In genomic region chr6:121067426-121068086, GRCm38 (mm10) we compare ENCODE assay signal across 12 mouse cellular contexts.
DNase-seq lines count a peak whose midpoint lies in the region; ATAC-seq and TF ChIP-seq lines count a peak whose summit lies in the region.
"Had no signal": no experiment of that assay in that cellular context is flagged by ENCODE, and none has a peak within 500 bp of the region (broad histone marks: within the 10 kb centered on the region; RNA-seq: fewer than 3 reads in every experiment).

No protein-coding gene starts in this region.

- no peak for TF ChIP-seq EP300 in heart, postnatal 0 days (IDR thresholded peaks at IDR 0.05; ENCODE audit: low read depth)

- H3K4me1 ChIP-seq in heart, postnatal 0 days (ENCODE audit: control insufficient read depth, insufficient read depth): peaks cover 81% of the 10 kb centered on the region

- no peaks in the 10 kb centered on the region for H3K9me3 ChIP-seq in heart, postnatal 0 days (replicated peaks; ENCODE audit: control insufficient read depth, low read length)
- H3K9me3 ChIP-seq: embryonic facial prominence, embryonic 12.5 days; limb, embryonic 15.5 days had no signal

- no peaks in the 10 kb centered on the region for H3K36me3 ChIP-seq in heart, postnatal 0 days (replicated peaks; ENCODE audit: control insufficient read depth, insufficient read depth, low read length)
- H3K36me3 ChIP-seq: embryonic facial prominence, embryonic 12.5 days; limb, embryonic 15.5 days had no signal

- ATAC-seq in heart, postnatal 0 days (ENCODE audit: insufficient read depth, low read depth): no peak; the same call in 1 of the 2 replicates

- H3K4me3 ChIP-seq in heart, postnatal 0 days (ENCODE audit: low read depth, low read length): no peak overlapping the region
- H3K4me3 ChIP-seq: embryonic facial prominence, embryonic 12.5 days; limb, embryonic 15.5 days had no signal

- DNase-seq in cerebellum, adult 9-10 months: peak; percentile 57
- DNase-seq in cerebellum, adult 8-10 months: no peak
- DNase-seq in R1 (ENCODE audit: low read depth, low spot score): peak; percentile 39
- DNase-seq in heart, postnatal 0 days (ENCODE audit: low spot score): peak; percentile 56
- peak; percentile 74 to 92 for DNase-seq in kidney, postnatal 25 days
- no peak for DNase-seq in layer of hippocampus, postnatal 36 days
- no peak for DNase-seq in frontal cortex, postnatal 36 days (ENCODE audit: low spot score in 2 of 2)
- no peak for DNase-seq in embryo, embryonic 10 days (ENCODE audit: low spot score)
- DNase-seq: gastrocnemius, postnatal 14 days; lung, postnatal 4 days had no signal

- no peak overlapping the region for H3K4me2 ChIP-seq in heart, postnatal 0 days (ENCODE audit: low read depth, low read length)
- H3K4me2 ChIP-seq: embryonic facial prominence, embryonic 12.5 days; limb, embryonic 15.5 days had no signal

- 19% methylated on average over 11 of the region's 11 CpGs for WGBS in heart, postnatal 0 days

- H3K9ac ChIP-seq in heart, postnatal 0 days (replicated peaks; ENCODE audit: low read depth, low read length): no peak overlapping the region
- H3K9ac ChIP-seq: embryonic facial prominence, embryonic 12.5 days; limb, embryonic 15.5 days had no signal

- H3K27me3 ChIP-seq in heart, postnatal 0 days (ENCODE audit: control insufficient read depth, insufficient read depth, low read length): no peaks in the 10 kb centered on the region
- H3K27me3 ChIP-seq: embryonic facial prominence, embryonic 12.5 days; limb, embryonic 15.5 days had no signal

- peak overlapping the region; percentile 81 for H3K27ac ChIP-seq in heart, postnatal 0 days (ENCODE audit: low read depth)
- H3K27ac ChIP-seq: embryonic facial prominence, embryonic 12.5 days; limb, embryonic 15.5 days had no signal

- no peak for TF ChIP-seq CTCF in heart, postnatal 0 days (IDR thresholded peaks at IDR 0.05; ENCODE audit: low read depth)

Comparison
In these comparisons a context has a peak if more than half of its experiments do, and no peak if none do; other contexts are left out.
1. DNase-seq: peak in cerebellum, adult 9-10 months (single experiment), R1 (single experiment), heart, postnatal 0 days (single experiment) and kidney, postnatal 25 days (2 of 2); none in cerebellum, adult 8-10 months (single experiment), layer of hippocampus, postnatal 36 days (0 of 2), frontal cortex, postnatal 36 days (0 of 2) and embryo, embryonic 10 days (single experiment).